In genomic region chr15:85908660-85909491, GRCm38 (mm10) we compare ENCODE assay signal across 12 mouse cellular contexts. TPM values are rescaled to one million over a fixed set of nuclear protein-coding genes. Genes with fewer than 3 reads are reported as not detected.
DNase-seq lines count a peak whose midpoint lies in the region; ATAC-seq lines count a peak whose summit lies in the region.
"Had no signal": no experiment of that assay in that cellular context is flagged by ENCODE, and none has a peak within 500 bp of the region (broad histone marks: within the 10 kb centered on the region; RNA-seq: fewer than 3 reads in every experiment).

No protein-coding gene starts in this region.

- H3K4me1 ChIP-seq in intestine, embryonic 15.5 days (replicated peaks): peaks cover 17% of the 10 kb centered on the region
- H3K4me1 ChIP-seq: midbrain, embryonic 12.5 days had no signal

- DNase-seq in adrenal gland, adult (ENCODE audit: inconsistent age in 2 of 2, low spot score in 1 of 2): peak; percentile 87
- no peak for DNase-seq in adrenal gland, postnatal 4 days (ENCODE audit: low spot score in 2 of 2)
- DNase-seq in 3134 (ENCODE audit: extremely low read depth, insufficient read length, low spot score): peak; percentile 40
- DNase-seq in cerebellum, adult 11-12 months: no peak
- no peak for DNase-seq in retina, embryonic 14.5 days (ENCODE audit: low spot score)
- DNase-seq in layer of hippocampus, postnatal 36 days: no peak
- DNase-seq: layer of hippocampus, adult 9-11 months had no signal

- peak; percentile 61 for ATAC-seq in intestine, embryonic 15.5 days
- ATAC-seq in megakaryocyte, adult 5-6 weeks (ENCODE audit: poor library complexity, severe bottlenecking): peak; percentile 61

- 74% methylated on average over 7 of the region's 7 CpGs for WGBS in intestine, embryonic 15.5 days

- H3K36me3 ChIP-seq in intestine, embryonic 15.5 days: no peaks in the 10 kb centered on the region
- H3K36me3 ChIP-seq: heart, embryonic 15.5 days; hindbrain, embryonic 15.5 days had no signal

- H3K9me3 ChIP-seq in intestine, embryonic 15.5 days: no peaks in the 10 kb centered on the region
- H3K9me3 ChIP-seq: heart, embryonic 15.5 days; hindbrain, embryonic 15.5 days had no signal

- H3K27me3 ChIP-seq in intestine, embryonic 15.5 days (replicated peaks): no peaks in the 10 kb centered on the region
- H3K27me3 ChIP-seq: heart, embryonic 15.5 days; hindbrain, embryonic 15.5 days; midbrain, embryonic 12.5 days had no signal

- H3K9ac ChIP-seq in intestine, embryonic 15.5 days: no peak overlapping the region
- H3K9ac ChIP-seq: heart, embryonic 15.5 days; hindbrain, embryonic 15.5 days; midbrain, embryonic 12.5 days had no signal

- no peak overlapping the region for H3K4me2 ChIP-seq in intestine, embryonic 15.5 days (replicated peaks)
- H3K4me2 ChIP-seq: heart, embryonic 15.5 days; hindbrain, embryonic 15.5 days; midbrain, embryonic 12.5 days had no signal

- H3K27ac ChIP-seq in intestine, embryonic 15.5 days: no peak overlapping the region
- H3K27ac ChIP-seq: hindbrain, embryonic 15.5 days; midbrain, embryonic 12.5 days had no signal

- no peak overlapping the region for H3K4me3 ChIP-seq in intestine, embryonic 15.5 days (replicated peaks)
- H3K4me3 ChIP-seq: heart, embryonic 15.5 days; hindbrain, embryonic 15.5 days; midbrain, embryonic 12.5 days had no signal

RNA-seq across cellular contexts. Expression of gene Trmu, which starts 29.8 kb away (rescaled TPM):
- total RNA-seq in adrenal gland, postnatal 4 days (2021): 10 to 100 TPM; 50.2 to 51.1 TPM
- 34.2 and 35.8 TPM in 2 replicates for polyA plus RNA-seq in intestine, embryonic 15.5 days (2015; fragmentation: Nextera tagmentation; extraction: Ambion mirVana)
- 9.0 and 9.3 TPM in 2 replicates for total RNA-seq in megakaryocyte, adult 5-6 weeks (2015)
- total RNA-seq in megakaryocyte, adult 5-6 weeks (2017): 8.8 and 20.9 TPM in 2 replicates
- total RNA-seq in layer of hippocampus, postnatal 36 days (2021): 10 to 100 TPM; 33.9 to 36.8 TPM

RNA-seq across cellular contexts. Expression of gene Gtse1, which starts 49.3 kb away (rescaled TPM):
- 10 to 100 TPM in 1 of 2 experiments, 1 to 10 TPM in 1; 8.9 to 10.1 TPM for total RNA-seq in adrenal gland, postnatal 4 days (2021)
- 22.8 and 23.5 TPM in 2 replicates for polyA plus RNA-seq in intestine, embryonic 15.5 days (2015; fragmentation: Nextera tagmentation; extraction: Ambion mirVana)
- total RNA-seq in megakaryocyte, adult 5-6 weeks (2015): 12.2 and 16.1 TPM in 2 replicates
- 20.0 and 20.7 TPM in 2 replicates for total RNA-seq in megakaryocyte, adult 5-6 weeks (2017)
- under 1 TPM; 0.61 to 0.67 TPM for total RNA-seq in layer of hippocampus, postnatal 36 days (2021)

Comparison
In these comparisons a context has a peak if more than half of its experiments do, and no peak if none do; other contexts are left out.
1. DNase-seq: peak in adrenal gland, adult (2 of 2) and 3134 (single experiment); none in adrenal gland, postnatal 4 days (0 of 2), cerebellum, adult 11-12 months (single experiment), retina, embryonic 14.5 days (single experiment) and layer of hippocampus, postnatal 36 days (0 of 2).
2. RNA of gene Gtse1, which starts 49.3 kb away (total RNA-seq): 12.2 to 20.7 TPM in megakaryocyte, adult 5-6 weeks and 8.9 to 10.1 TPM in adrenal gland, postnatal 4 days; 0.61 to 0.67 TPM in layer of hippocampus, postnatal 36 days; every median in the first group is over 4 times any median in the second.